Mouse (Mus musculus): ENCODE results near the gene Gstz1. TPM values are rescaled to one million over a fixed set of nuclear protein-coding genes. Genes with fewer than 3 reads are reported as not detected.
"Not testable (repeated sequence)": the region's sequence is repeated elsewhere in the genome, so short reads cannot be mapped to it uniquely, and the experiment has no call there.

Gene Gstz1
- polyA plus RNA-seq, 3 experiments from 2014 or later, result 10.5 to 21.8 (median 13.0) TPM

DNA sequence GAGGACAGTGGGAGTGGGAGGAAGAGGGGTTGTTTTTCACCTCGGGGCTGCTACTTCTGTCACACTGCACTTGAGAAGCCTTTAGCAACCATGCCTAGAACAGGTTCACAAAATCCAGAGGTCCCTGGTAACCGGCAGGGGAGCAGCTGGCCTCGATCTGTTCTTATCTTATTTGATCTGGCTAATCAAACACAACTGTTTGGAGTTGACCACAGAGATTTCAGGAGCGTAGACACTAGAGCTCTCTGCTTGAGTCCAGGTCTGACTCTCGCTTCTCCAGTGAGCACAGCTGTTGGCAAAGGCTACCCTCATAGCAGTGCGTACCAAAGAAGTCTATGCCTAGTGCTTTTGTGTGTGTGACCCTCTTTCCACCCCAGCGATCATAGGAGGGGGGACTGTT is 11.1 kb downstream of the Gstz1 start:
- no peak for ATAC-seq

- no peak for ATAC-seq
Measured at GRCm38 (mm10) chr12:87160310-87160709, 13.3 kb downstream of the Gstz1 start.

- no peak for ATAC-seq
Measured at GRCm38 (mm10) chr12:87160815-87161214, 13.8 kb downstream of the Gstz1 start.

DNA sequence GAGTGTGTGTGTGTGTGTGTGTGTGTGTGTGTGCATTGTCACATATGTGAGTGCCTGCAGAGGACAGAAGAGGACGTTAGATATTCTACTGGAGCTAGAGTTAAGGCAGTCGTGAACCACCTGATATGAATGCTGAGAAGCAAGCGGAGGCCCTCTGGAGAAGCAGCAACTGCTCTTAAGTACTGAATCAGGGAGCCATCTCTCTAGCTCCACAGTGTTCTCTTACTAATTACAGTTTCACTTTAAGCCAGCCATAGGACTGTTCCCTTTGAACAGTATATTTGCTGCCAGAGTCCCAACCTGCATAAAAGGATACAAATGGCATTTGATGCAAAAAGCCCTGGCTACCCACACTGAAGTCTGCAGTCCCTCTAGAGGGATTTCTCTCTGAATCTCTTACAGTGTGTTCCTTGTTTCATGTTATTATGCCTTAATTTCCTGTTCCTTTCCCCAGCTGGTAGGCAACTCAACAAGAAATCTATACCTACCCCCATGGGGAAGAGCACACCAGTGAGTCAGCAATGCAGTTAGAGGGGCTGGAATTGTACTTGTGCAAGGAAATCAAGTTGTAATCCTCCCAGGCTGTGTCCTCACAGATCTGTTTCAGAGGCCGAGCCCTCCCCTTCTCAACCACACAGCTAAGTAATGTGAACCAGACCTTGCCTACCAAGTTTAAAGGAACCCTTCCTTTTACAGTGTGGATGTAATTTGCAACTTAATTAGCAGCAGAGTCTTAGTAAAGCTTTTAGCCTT is 28.4 kb downstream of the Gstz1 start:
- no peak for ATAC-seq

DNA sequence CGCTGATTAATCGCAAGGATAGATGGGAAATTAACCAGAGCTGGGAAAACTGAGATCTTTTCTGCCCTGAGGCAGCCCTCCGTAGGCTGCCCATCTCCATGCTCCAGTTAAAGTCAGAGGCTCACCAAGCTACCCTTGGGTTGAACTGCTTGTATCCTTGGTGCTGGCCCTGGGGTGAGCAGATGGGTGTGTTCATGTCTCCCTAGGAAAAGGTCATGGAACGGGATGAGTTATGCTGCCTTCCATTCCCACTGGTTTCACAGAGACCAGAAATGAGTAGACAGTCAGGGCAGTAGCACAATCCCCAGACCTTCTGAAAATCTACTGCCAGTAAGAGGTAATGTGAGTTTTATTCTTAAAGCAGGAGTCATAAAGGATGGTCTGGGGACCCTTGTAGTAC is 30.7 kb downstream of the Gstz1 start:
- no peak for ATAC-seq

GRCm38 (mm10) chr12:87193008-87193407 is 46.0 kb downstream of the Gstz1 start:
- ATAC-seq, result no peak

GRCm38 (mm10) chr12:87195069-87195468 is 48.1 kb downstream of the Gstz1 start:
- no peak for ATAC-seq

DNA sequence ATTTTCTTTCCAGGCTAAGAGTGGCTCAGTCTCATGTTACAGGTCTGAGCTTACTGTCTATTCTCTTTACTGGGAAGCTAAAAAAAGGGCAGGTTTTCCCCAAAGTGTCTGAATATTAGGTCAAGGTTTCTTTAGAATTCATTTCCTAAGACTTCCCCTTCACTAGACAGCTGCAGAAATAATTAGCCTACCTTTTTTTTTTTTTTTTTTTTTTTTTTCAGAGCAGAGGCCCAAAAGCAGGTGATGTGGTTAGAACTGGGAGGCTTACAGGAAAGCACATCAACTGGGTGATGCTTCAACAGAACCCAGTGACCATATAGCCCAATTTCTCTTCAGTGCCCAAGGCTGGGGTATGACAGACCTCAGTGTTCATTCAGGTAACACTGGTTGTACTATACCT is 49.3 kb downstream of the Gstz1 start:
- no peak for ATAC-seq

DNA sequence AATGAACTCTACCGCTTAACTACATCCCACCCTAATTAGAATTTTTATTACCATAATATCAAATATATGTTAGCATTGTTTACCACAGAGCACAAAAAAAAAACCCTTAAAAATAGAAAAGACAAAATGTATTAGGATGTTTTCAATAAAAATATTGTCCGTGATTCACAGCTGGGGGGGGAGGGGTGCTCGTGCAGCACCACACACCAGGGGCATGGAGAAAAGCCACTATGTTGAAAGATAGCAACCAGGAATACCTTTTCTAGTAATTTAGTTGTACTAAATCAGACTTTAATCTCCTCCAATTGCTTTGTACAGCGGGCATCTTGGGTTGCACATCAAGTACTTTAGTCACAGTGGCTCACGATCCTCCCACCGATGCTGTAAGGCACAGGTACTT is 51.8 kb downstream of the Gstz1 start:
- no peak for ATAC-seq

DNA sequence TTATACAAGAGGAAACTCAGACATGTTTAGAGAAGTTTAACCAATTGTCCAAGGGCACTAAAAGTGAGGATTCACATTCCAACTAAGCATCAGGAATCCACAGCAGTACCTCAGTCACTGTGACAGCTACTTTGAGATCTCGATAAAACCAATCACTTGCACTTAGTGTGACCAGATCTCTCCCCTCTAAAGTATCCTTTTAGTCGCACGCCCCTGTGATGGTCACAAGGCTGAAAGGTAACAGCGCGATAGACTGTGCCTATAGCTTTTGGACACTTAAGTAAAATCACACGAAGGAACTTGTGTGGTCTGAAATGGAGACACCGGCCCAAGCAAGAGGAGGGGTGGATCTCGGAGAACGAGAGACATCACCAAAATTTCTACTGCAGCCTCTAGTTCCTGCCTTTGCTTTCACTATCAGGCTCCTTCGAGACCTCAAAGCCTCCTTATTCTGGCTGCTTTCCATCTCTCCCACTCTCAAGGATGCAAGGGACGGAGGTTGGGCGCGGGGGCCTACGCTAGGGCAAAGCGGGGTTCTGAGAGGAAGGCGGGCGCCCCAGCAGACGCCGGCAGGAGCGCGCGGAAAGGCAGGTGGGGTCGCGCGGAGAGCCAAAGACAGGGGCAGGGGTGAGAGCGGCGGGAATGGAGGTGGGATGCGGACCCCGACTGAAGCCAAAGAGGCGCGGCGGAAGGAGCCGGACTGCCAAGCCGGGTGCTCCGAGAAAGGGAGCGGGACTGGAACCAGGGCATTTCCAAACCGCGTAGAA is 52.4 kb downstream of the Gstz1 start, which contains the start of gene Samd15:
Samd15 (plus strand) TSS at position 518 of the 767 bp plus-strand sequence.
- ATAC-seq, result peak; percentile 56

DNA sequence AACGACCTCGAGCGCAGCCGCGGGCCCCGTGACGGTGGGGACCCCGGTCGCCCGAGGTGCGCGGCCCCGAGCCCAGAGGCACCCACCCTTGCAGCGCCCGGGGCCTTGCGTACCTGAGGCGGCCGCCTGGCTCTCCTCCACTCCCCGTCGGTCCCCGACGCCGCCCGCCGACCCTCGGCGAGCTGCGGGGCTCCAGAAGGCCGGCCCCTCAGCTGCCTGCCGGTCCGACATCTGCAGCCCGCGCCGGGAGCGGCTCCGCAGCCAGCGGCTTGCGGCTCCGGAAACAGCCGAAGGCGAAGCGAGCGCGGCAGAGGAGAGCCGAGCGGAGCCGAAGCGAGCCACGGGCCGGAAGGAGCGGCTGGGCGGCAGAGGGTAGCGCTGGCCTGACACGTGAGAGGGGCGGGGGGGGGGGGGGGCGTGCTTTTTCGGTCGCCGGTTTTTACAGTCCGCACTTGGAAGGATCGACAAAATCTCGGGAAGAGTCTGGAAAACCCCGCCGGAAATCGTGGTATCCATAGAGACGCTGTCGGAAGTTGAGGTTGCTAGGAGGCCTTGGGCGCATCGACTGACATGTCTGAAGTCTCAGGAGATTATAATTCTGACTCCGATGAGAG is 53.1 kb downstream of the Gstz1 start, which contains the start of gene Tmed8:
Tmed8 (minus strand) TSS at position 482 of the 614 bp plus-strand sequence.
- ATAC-seq, result peak; percentile 85

- ATAC-seq, result no peak
Measured at GRCm38 (mm10) chr12:87201694-87202093, 54.7 kb downstream of the Gstz1 start.

DNA sequence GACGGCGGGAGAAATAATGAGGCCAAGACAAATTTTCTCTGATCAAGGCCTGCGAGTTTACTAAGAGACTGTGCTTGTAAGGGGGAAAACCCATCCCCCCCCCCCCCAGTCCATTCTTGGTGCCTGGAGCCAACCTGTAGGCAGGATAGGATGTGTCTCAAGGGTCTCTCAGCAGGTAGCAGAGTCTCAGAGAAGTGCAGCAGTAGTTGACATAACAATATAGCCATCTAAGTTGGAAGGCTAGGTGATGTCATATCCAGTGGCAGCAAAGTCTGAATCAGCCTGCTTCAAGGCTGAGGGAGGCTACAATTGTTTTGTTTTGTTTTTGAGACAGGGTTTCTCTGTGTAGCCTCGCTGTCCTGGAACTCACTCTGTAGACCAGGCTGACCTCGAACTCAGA is 58.8 kb downstream of the Gstz1 start:
- not testable (repeated sequence) for ATAC-seq

GRCm38 (mm10) chr12:87212844-87213606 is 66.1 kb downstream of the Gstz1 start:
- ATAC-seq, result no peak

Other genes with a start within 250 kb of the Gstz1 start
- gene Cipc, start 200.1 kb upstream of the Gstz1 start, polyA plus RNA-seq (2017; shearing (Covaris generic)), result 10 to 100 TPM; 20.2 to 29.2 (median 28.3) TPM
- gene Zdhhc22, start 156.7 kb upstream of the Gstz1 start, polyA plus RNA-seq (2017; shearing (Covaris generic)), result under 1 TPM in 2 of 3 experiments, not detected in 1; 0.16 to 0.79 TPM
- gene Tmem63c, start 125.8 kb upstream of the Gstz1 start, polyA plus RNA-seq (2017; shearing (Covaris generic)), result 1 to 10 TPM in 2 of 3 experiments, under 1 TPM in 1; 0.78 to 3.8 (median 1.1) TPM
- gene Ngb, start 44.6 kb upstream of the Gstz1 start, polyA plus RNA-seq (2017; shearing (Covaris generic)), result not detected
- gene Pomt2, start 803 bp downstream of the Gstz1 start, polyA plus RNA-seq (2017; shearing (Covaris generic)), result 1 to 10 TPM in 2 of 3 experiments, under 1 TPM in 1; 0.69 to 1.1 (median 1.1) TPM
- gene Samd15, start 52.6 kb downstream of the Gstz1 start, polyA plus RNA-seq (2017; shearing (Covaris generic)), result 1 to 10 TPM; 1.9 to 4.5 (median 1.9) TPM
- gene Tmed8, start 53.3 kb downstream of the Gstz1 start, polyA plus RNA-seq (2017; shearing (Covaris generic)), result 1 to 10 TPM; 3.5 to 4.4 (median 3.5) TPM
- 1 to 10 TPM in 1 of 3 experiments, under 1 TPM in 2; 0.72 to 1.1 (median 0.85) TPM for gene Noxred1, start 91.6 kb downstream of the Gstz1 start, polyA plus RNA-seq (2017; shearing (Covaris generic))
- 10 to 100 TPM; 31.3 to 41.3 (median 38.9) TPM for gene Vipas39, start 119.1 kb downstream of the Gstz1 start, polyA plus RNA-seq (2017; shearing (Covaris generic))
- gene Ahsa1, start 119.3 kb downstream of the Gstz1 start, polyA plus RNA-seq (2017; shearing (Covaris generic)), result 100 to 1,000 TPM; 117 to 133 (median 126) TPM
- not detected for gene Ism2, start 152.5 kb downstream of the Gstz1 start, polyA plus RNA-seq (2017; shearing (Covaris generic))
- gene Sptlc2, start 241.2 kb downstream of the Gstz1 start, polyA plus RNA-seq (2017; shearing (Covaris generic)), result 10 to 100 TPM; 69.9 to 85.2 (median 72.4) TPM

Measured in inflammation-experienced regulatory T-cells, adult 6 months (primary cell).